Mouse (Mus musculus) limb, embryonic 13.5 days (tissue): ENCODE measurements around the gene Blnk. TPM values are rescaled to one million over a fixed set of nuclear protein-coding genes. Genes with fewer than 3 reads are reported as not detected.

ENCODE experiments used
- ATAC-seq: fragments of 200-750 bp; cut with Nextera tagmentation; 2 replicates; pipeline ENCODE4 v1.8.0; 2017; ENCODE audit warnings: low read depth, moderate number of reproducible peaks, moderate TSS enrichment; ENCODE audit not compliant: low FRiP score
- H3K27ac ChIP-seq: fragments of 300-500 bp; sonication (generic); 2 replicates; pipeline ENCODE4 v1.5.1; 2015; ENCODE audit warnings: inconsistent platforms, mild to moderate bottlenecking, moderate library complexity
- H3K27me3 ChIP-seq: fragments of 300-500 bp; sonication (generic); 2 replicates; pipeline ENCODE4 v1.6.1; 2015; ENCODE audit warnings: mild to moderate bottlenecking, inconsistent platforms
- H3K36me3 ChIP-seq: fragments of 300-500 bp; sonication (generic); 2 replicates; pipeline ENCODE4 v1.6.1; 2015; ENCODE audit warnings: inconsistent platforms, mild to moderate bottlenecking, moderate library complexity
- H3K4me1 ChIP-seq: fragments of 300-500 bp; sonication (generic); 2 replicates; pipeline ENCODE4 v1.6.1; 2015; ENCODE audit warnings: inconsistent platforms
- H3K4me2 ChIP-seq: fragments of 300-500 bp; sonication (generic); replicated peaks from 2 replicates; pipeline ENCODE4 v1.6.1; 2015; ENCODE audit warnings: inconsistent platforms, mild to moderate bottlenecking, moderate library complexity
- H3K4me3 ChIP-seq: fragments of 300-500 bp; sonication (generic); 2 replicates; pipeline ENCODE4 v1.5.1; 2015; ENCODE audit warnings: moderate library complexity, mild to moderate bottlenecking, inconsistent platforms
- H3K9ac ChIP-seq: fragments of 300-500 bp; sonication (generic); 2 replicates; pipeline ENCODE4 v1.6.1; 2015; ENCODE audit warnings: mild to moderate bottlenecking, inconsistent platforms
- H3K9me3 ChIP-seq: fragments of 300-500 bp; sonication (generic); 2 replicates; pipeline ENCODE4 v1.6.1; 2016; ENCODE audit warnings: inconsistent platforms
- WGBS: fragments of 180-500 bp; shearing (Covaris S2); methylation state at CpG from one replicate; pipeline ENCODE4 v1.1.7; 2015; 5-methylcytosine and 5-hydroxymethylcytosine counted together
- polyA plus RNA-seq: library from polyadenylated mRNA; unstranded; fragments of >200 nt; fragmentation: Nextera tagmentation; extraction: Ambion mirVana; gene quantifications from 2 replicates; pipeline ENCODE4 v1.2.1, GENCODE M21; 2015

Blnk gene
- polyA plus RNA-seq, 1 experiment from 2014 or later, result 0.66 TPM

DNA sequence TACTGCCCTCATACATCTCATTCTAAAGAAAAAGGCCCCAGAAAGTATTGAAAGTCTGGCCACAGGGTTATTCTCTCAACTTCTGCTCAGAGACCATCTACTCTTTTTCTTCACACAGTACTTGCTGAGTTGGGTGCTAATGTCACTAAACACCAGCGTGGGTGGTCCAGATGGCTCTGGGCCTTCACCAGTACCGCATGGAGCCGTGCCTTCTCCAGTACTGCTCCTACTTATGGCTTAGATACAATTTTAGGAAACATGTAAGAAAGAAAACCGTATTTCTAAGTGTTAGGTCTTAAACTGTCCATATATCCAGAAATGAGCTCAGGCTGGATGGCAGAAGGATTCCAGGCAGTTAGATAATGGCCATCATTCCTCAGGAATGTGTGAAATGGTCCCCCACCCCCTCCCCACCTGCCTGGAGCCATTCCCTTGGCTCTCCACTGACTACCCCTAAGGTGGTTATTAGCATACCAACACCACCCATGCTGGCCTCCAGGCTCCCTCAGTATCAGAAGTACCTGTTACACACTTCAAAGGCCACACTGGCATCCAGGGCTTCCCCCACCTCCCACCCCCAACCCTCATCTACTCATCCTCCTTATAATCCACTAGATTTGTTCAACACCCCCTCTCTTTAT, 47.3 kb downstream of the Blnk start:
- no peak for ATAC-seq
- Histone ChIP-seq H3K4me2 (no peak overlapping the region), H3K27me3 (no peaks in the 10 kb centered on the region), H3K9me3 (no peaks in the 10 kb centered on the region), H3K4me1 (no peaks in the 10 kb centered on the region), H3K27ac (no peak overlapping the region), H3K4me3 (no peak overlapping the region), H3K36me3 (no peaks in the 10 kb centered on the region), H3K9ac (no peak overlapping the region)
- WGBS, result 79% methylated on average over 4 of the region's 4 CpGs

GRCm38 (mm10) chr19:40943552-40943951, 50.8 kb downstream of the Blnk start:
- ATAC-seq, result no peak
- peaks cover 3% of the 10 kb centered on the region; the same call in 1 of the 2 replicates for H3K9me3 ChIP-seq
- H3K9ac ChIP-seq, result no peak overlapping the region
- no peaks in the 10 kb centered on the region for H3K36me3 ChIP-seq
- H3K4me3 ChIP-seq, result no peak overlapping the region
- H3K4me2 ChIP-seq, result no peak overlapping the region
- no peak overlapping the region for H3K27ac ChIP-seq
- H3K27me3 ChIP-seq, result no peaks in the 10 kb centered on the region
- 91% methylated on average over 7 of the region's 7 CpGs for WGBS
- no peaks in the 10 kb centered on the region for H3K4me1 ChIP-seq

DNA sequence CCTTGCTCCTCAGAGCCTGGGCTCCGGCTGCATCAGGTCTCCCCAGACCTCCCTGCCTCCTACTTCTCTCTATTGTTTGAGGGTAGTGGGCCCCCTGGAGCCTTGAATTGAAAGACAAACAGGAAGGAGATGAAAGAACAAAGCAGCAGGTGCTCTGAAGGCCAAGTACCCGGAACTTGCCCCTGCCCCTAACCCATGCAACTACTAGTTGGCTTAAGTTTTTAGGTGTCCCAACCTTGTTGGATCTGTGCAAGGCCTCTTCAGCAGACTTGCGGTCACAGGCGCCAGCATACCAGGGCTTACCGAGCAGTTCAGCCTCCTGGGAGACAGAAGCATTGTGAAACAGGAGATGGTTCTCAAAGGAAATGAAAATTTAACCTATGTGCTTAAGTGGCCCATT, 58.3 kb downstream of the Blnk start:
- no peak overlapping the region for H3K27ac ChIP-seq
- H3K4me1 ChIP-seq, result no peaks in the 10 kb centered on the region
- peaks cover 3% of the 10 kb centered on the region; the same call in 1 of the 2 replicates for H3K9me3 ChIP-seq
- no peaks in the 10 kb centered on the region for H3K36me3 ChIP-seq
- no peaks in the 10 kb centered on the region for H3K27me3 ChIP-seq
- no peak overlapping the region for H3K9ac ChIP-seq
- no peak overlapping the region for H3K4me2 ChIP-seq
- ATAC-seq, result no peak
- WGBS, result 65% methylated on average over 5 of the region's 5 CpGs
- no peak overlapping the region for H3K4me3 ChIP-seq

DNA sequence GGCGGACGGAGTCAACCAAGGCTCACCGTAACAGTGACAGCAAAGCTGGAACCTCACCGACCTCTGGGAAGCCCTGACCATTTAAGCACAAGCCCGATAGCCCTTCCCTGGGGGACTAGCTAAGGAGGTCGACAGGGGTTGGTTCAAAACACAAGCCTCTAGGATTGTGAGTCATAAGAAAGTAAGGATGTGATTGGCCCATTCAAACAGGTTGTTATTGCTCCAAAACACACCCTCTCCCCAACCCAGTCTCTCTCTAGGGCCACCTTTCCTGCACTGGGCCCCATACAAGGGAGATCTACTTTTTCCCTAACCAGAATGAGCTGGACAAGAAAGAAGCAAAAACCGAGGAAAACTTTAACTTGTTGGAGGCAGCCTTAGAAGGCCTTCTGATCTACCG, 59.0 kb downstream of the Blnk start:
- no peak overlapping the region for H3K27ac ChIP-seq
- peaks cover 3% of the 10 kb centered on the region; the same call in 1 of the 2 replicates for H3K9me3 ChIP-seq
- no peaks in the 10 kb centered on the region for H3K27me3 ChIP-seq
- ATAC-seq, result no peak
- no peak overlapping the region for H3K9ac ChIP-seq
- no peak overlapping the region for H3K4me3 ChIP-seq
- H3K4me1 ChIP-seq, result no peaks in the 10 kb centered on the region
- WGBS, result 40% methylated on average over 8 of the region's 8 CpGs
- H3K4me2 ChIP-seq, result no peak overlapping the region
- H3K36me3 ChIP-seq, result no peaks in the 10 kb centered on the region

DNA sequence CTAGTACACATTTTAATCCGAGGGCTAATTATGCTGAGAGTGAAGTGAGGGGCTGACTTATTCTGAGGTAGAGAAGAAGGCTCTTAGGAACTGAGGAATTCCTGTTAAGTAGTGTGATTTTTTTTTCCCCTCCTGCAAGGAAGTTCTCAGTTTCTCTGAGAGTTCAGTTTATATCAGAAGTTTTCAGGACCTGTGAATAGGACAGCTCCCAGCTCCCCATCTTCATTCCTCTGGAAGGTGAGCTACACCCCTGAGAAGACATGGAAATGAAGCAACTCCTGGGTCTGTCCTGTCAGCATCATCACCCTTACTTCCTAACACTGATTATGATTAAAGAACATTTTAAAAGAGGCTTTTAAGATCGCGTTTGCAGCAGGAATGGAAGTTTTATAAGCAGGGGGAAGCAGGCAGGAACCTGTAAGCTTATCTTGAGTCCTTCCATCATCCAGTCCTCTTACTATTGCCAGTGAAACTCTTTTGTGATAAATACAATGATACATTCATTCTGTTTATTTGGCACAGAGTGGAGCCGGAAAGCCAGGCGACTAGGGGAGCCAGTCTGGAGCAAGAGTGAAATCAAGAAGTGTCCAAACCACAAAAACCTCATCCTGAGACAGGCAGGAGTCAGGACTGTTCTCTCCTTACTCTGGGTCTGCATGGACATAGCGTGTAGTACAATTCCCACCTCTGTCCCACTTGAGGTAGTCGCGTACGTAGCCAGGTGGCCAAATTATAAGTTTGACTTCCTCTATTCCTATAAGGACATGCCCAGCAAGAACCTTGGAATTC, 62.6 kb downstream of the Blnk start:
- no peak for ATAC-seq
- WGBS, result 64% methylated on average over 9 of the region's 9 CpGs

GRCm38 (mm10) chr19:40895393-40895703, 99.0 kb downstream of the Blnk start:
- Histone ChIP-seq H3K4me2 (peak overlapping the region; percentile 67), H3K36me3 (no peaks in the 10 kb centered on the region; the same call in 1 of the 2 replicates), H3K27me3 (peaks cover 22% of the 10 kb centered on the region), H3K4me1 (no peaks in the 10 kb centered on the region), H3K9me3 (0 out of 2 replicates have a peak, but pooled peaks cover 6% of the 10 kb centered on the region), H3K4me3 (peak overlapping the region; percentile 72), H3K9ac (peak overlapping the region; percentile 77), H3K27ac (peak overlapping the region; percentile 96)
- WGBS, result 0% methylated on average over 6 of the region's 6 CpGs
- no peak; the same call in 1 of the 2 replicates for ATAC-seq

More for the DNA sequence above, 62.6 kb downstream of the Blnk start:
- Histone ChIP-seq H3K9ac (no peak overlapping the region), H3K4me2 (no peak overlapping the region), H3K27me3 (no peaks in the 10 kb centered on the region), H3K36me3 (no peaks in the 10 kb centered on the region), H3K4me3 (no peak overlapping the region), H3K9me3 (no peaks in the 10 kb centered on the region), H3K27ac (no peak overlapping the region), H3K4me1 (no peaks in the 10 kb centered on the region)

DNA sequence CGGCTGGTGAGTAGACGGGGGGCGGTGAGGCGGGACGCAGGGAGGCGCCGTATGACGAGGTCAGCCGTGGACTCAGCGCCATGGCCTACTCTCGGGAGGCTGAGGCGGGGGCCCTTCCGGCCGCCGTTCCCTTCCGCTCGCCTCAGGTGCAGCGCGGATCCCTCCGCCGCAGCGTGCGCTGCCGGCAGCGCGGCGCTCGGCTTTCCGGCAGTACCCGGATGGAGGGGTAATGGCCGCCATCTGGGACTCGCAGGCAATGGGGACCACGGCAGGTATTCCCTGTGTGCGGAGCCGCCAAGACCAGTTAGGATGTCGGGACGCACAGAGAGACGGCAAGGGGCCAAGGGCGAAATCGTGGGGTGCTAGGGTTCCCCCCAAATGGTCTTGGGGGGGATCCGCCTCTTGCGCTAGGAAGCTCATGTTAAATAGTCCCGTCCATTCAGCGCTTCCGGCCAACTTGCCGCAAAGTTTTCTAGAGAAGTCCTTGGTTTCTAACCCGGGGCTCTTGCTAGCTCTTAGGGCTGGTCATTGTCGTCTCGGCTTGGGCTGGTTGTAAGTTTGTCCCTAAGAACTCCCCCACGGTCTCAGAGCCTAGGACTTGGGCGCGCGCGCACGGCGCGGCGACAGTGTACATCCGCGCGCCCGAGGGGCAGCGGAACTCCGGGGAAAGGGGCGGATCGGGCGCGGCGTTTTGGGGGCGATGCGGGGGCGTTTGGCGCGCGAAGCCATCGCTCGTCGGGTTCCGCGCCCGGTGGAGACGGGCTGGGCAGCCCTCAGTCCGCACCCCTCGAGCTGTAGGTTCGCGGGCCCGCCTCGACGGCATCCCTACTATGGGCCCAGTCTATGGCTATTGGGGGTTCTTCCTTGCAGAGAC, 99.6 kb downstream of the Blnk start, which contains the start of gene Zfp518a:
Gene Zfp518a, plus strand, starts transcription at position 187 of the 874 bp plus-strand sequence.
- ATAC-seq, result peak; percentile 90
- H3K4me3 ChIP-seq, result peak within 1 kb of the TSS; percentile 72
- H3K4me2 ChIP-seq, result peak within 1 kb of the TSS; percentile 67
- H3K27ac ChIP-seq, result peak within 1 kb of the TSS; percentile 96
- 0 out of 2 replicates have a peak, but pooled peaks cover 6% of the 10 kb centered on the region for H3K9me3 ChIP-seq
- H3K4me1 ChIP-seq, result no peaks in the 10 kb centered on the region
- WGBS, result under 1% methylated on average over 86 of the region's 89 CpGs
- H3K27me3 ChIP-seq, result peaks cover 26% of the 10 kb centered on the region
- H3K9ac ChIP-seq, result peak within 1 kb of the TSS; percentile 77
- H3K36me3 ChIP-seq, result no peaks in the 10 kb centered on the region; the same call in 1 of the 2 replicates

GRCm38 (mm10) chr19:40894071-40894506, 100.2 kb downstream of the Blnk start:
- H3K36me3 ChIP-seq, result no peaks in the 10 kb centered on the region; the same call in 1 of the 2 replicates
- H3K4me2 ChIP-seq, result peak overlapping the region; percentile 67
- H3K27me3 ChIP-seq, result peaks cover 30% of the 10 kb centered on the region
- H3K4me1 ChIP-seq, result no peaks in the 10 kb centered on the region
- ATAC-seq, result peak; percentile 38; the same call in 1 of the 2 replicates
- H3K9ac ChIP-seq, result peak overlapping the region; percentile 77
- H3K27ac ChIP-seq, result peak overlapping the region; percentile 96
- H3K9me3 ChIP-seq, result 0 out of 2 replicates have a peak, but pooled peaks cover 6% of the 10 kb centered on the region
- peak overlapping the region; percentile 72 for H3K4me3 ChIP-seq
- WGBS, result 54% methylated on average over 21 of the region's 21 CpGs

DNA sequence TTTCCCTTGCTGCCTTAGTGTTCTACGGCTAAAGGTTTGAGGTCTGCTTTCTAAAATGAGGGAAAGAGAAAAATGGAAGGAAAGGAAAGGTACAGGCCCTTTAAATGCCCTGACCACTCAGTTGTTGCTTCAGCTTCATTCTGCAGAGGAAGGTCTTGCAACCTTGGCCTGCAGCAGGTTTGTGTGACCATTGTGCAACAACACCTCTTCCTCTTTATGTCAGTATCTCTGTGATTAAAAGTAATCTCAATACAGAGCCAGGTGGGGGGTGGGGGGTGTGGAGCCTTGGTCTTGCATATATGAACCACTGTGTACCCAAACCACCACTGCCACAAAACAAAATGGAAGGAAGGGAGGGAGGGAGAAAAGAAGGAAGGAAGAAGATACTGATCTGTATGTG, 105.4 kb downstream of the Blnk start:
- 93% methylated on average over 1 of the region's 1 CpGs for WGBS
- H3K4me1 ChIP-seq, result no peaks in the 10 kb centered on the region
- H3K9ac ChIP-seq, result no peak overlapping the region
- H3K9me3 ChIP-seq, result 0 out of 2 replicates have a peak, but pooled peaks cover 3% of the 10 kb centered on the region
- ATAC-seq, result no peak
- H3K4me2 ChIP-seq, result no peak overlapping the region
- H3K36me3 ChIP-seq, result no peaks in the 10 kb centered on the region
- H3K27ac ChIP-seq, result no peak overlapping the region
- H3K4me3 ChIP-seq, result no peak overlapping the region
- peaks cover 55% of the 10 kb centered on the region for H3K27me3 ChIP-seq

DNA sequence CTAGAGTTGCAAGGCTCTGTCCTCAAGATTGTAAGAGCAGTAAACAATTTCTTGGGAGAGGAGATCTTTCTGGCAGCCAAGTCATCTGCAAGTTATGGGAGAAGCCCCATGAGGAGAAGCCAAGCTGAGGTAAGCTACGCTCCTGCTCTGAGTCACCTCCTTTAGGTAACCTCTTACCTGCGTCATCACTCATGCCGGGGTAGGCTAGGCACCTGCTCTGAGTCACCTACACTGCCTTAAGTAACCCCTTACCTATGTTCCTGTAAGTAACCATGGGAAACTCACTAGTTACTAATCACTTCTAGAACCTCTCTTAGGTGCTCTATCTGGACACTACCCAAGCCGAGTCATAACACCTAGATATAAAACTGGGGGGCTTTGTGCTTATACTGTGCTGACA, 112.6 kb downstream of the Blnk start:
- Histone ChIP-seq H3K9me3 (no peaks in the 10 kb centered on the region), H3K27me3 (peaks cover 74% of the 10 kb centered on the region), H3K4me2 (no peak overlapping the region), H3K4me1 (no peaks in the 10 kb centered on the region), H3K9ac (no peak overlapping the region), H3K27ac (no peak overlapping the region), H3K36me3 (no peaks in the 10 kb centered on the region), H3K4me3 (no peak overlapping the region)
- no peak for ATAC-seq
- WGBS, result 84% methylated on average over 4 of the region's 4 CpGs
